Mouse (Mus musculus) limb, embryonic 14.5 days (tissue): ENCODE measurements around the gene Nek9. TPM values are rescaled to one million over a fixed set of nuclear protein-coding genes. Genes with fewer than 3 reads are reported as not detected.

Experiments used
- ATAC-seq: fragments of 200-750 bp; cut with Nextera tagmentation; 2 replicates; pipeline ENCODE4 v1.8.0; 2017; ENCODE audit warnings: low read depth, moderate number of reproducible peaks, moderate TSS enrichment; ENCODE audit not compliant: low FRiP score
- DNase-seq: peaks from one replicate; pipeline ENCODE4 v3.0.0-alpha.2; 2015; ENCODE audit warnings: low spot score
- H3K27ac ChIP-seq: fragments of 300-500 bp; sonication (generic); replicated peaks from 2 replicates; pipeline ENCODE4 v1.5.1; 2014; ENCODE audit warnings: low read depth, mild to moderate bottlenecking, low read length, moderate library complexity, mixed read lengths
- H3K27me3 ChIP-seq: fragments of 300-500 bp; sonication (generic); 2 replicates; pipeline ENCODE4 v1.6.1; 2014; ENCODE audit warnings: low read length, mixed read lengths; ENCODE audit not compliant: control insufficient read depth, insufficient read depth
- H3K36me3 ChIP-seq: fragments of 300-500 bp; sonication (generic); 2 replicates; pipeline ENCODE4 v1.6.1; 2014; ENCODE audit warnings: mild to moderate bottlenecking, low read length, moderate library complexity, mixed read lengths; ENCODE audit not compliant: control insufficient read depth, insufficient read depth
- H3K4me1 ChIP-seq: fragments of 300-500 bp; sonication (generic); 2 replicates; pipeline ENCODE4 v1.6.1; 2014; ENCODE audit warnings: antibody characterized with exemption, low read length, mixed read lengths; ENCODE audit not compliant: control insufficient read depth, insufficient read depth
- H3K4me2 ChIP-seq: fragments of 300-500 bp; sonication (generic); replicated peaks from 2 replicates; pipeline ENCODE4 v1.6.1; 2014; ENCODE audit warnings: low read depth, mild to moderate bottlenecking, low read length, moderate library complexity; ENCODE audit not compliant: severe bottlenecking
- H3K4me3 ChIP-seq: fragments of 300-500 bp; sonication (generic); replicated peaks from 2 replicates; pipeline ENCODE4 v1.5.1; 2014; ENCODE audit warnings: low read length
- H3K9ac ChIP-seq: fragments of 300-500 bp; sonication (generic); 2 replicates; pipeline ENCODE4 v1.6.1; 2014; ENCODE audit warnings: mild to moderate bottlenecking, low read depth, low read length, moderate library complexity; ENCODE audit not compliant: severe bottlenecking
- H3K9me3 ChIP-seq: fragments of 300-500 bp; sonication (generic); 2 replicates; pipeline ENCODE4 v1.6.1; 2016; ENCODE audit warnings: low read length; ENCODE audit not compliant: control insufficient read depth
- POLR2A ChIP-seq: fragments of 200-500 bp; IDR thresholded peaks from 2 replicates; pipeline ENCODE4 v1.8.0; 2012; ENCODE audit warnings: inconsistent platforms, mild to moderate bottlenecking, moderate library complexity, borderline replicate concordance; ENCODE audit not compliant: insufficient read depth, insufficient read length; ENCODE audit errors: extremely low read depth
- WGBS: fragments of 180-500 bp; shearing (Covaris S2); extraction: QIAGEN DNeasy Blood & Tissue Kit; methylation state at CpG from one replicate; pipeline ENCODE4 v1.1.7; 2014; 5-methylcytosine and 5-hydroxymethylcytosine counted together
- polyA plus RNA-seq, 2 experiments: library from polyadenylated mRNA; depleted of rRNA in 1 of 2; stranded (reverse) in 1 of 2; unstranded in 1 of 2; fragments of >200 nt; fragmentation: Nextera tagmentation in 1 of 2; extraction: Ambion mirVana in 1 of 2; gene quantifications; 2 replicates each; pipeline versions ENCODE4 v1.2.1 to v1.2.3; 2012 to 2014

The Nek9 gene
- polyA plus RNA-seq, 2 experiments = 22.0 to 47.4 TPM

DNA sequence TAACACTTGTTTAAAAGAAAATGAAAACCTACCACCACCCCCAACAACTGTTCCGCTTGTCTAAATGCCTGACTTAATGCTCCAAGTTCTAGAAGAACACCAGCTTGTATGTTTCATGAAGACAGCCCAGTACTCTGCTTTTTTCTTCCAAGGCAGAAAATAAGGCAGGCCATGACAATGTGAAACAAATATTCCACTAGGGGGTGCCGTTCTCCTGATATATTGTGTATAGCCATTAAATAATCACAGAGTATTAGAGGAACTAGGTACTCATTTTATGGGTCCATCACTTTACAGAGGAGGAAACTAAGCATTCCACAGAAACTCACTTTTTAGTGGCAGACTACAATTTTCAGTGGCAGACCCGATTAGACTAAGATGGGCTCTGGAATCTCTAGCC is 7.2 kb upstream of the Nek9 start:
- Histone ChIP-seq H3K9ac (no peak overlapping the region), H3K9me3 (no peaks in the 10 kb centered on the region), H3K4me3 (no peak overlapping the region), H3K36me3 (peaks cover 43% of the 10 kb centered on the region), H3K27me3 (no peaks in the 10 kb centered on the region), H3K4me1 (peaks cover 2% of the 10 kb centered on the region; the same call in 1 of the 2 replicates), H3K27ac (no peak overlapping the region), H3K4me2 (no peak overlapping the region)
- ATAC-seq = peak; percentile 66
- peak; percentile 93 for DNase-seq
- 53% methylated on average over 3 of the region's 3 CpGs for WGBS
- no peak for TF ChIP-seq POLR2A

DNA sequence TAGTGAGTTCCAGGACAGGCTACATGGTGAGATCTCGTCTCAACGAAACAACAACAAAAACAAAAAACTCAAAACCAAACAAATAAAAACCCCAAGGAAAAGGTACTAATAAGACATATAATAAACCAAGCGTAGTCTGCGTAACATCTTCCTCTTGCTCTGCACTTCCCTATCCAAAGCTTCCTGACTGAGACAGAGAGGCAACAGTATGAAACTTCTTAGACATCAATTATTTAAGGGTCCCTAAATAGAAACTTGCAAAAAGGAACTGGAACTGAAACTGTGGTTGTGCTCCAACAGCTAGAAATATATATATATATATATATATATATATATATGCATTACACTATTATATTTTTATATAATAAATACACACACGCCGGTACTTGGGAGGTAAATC is 6.4 kb upstream of the Nek9 start:
- H3K4me1 ChIP-seq = peaks cover 2% of the 10 kb centered on the region; the same call in 1 of the 2 replicates
- H3K4me2 ChIP-seq = no peak overlapping the region
- WGBS = 87% methylated on average over 6 of the region's 6 CpGs
- H3K27me3 ChIP-seq = no peaks in the 10 kb centered on the region
- ATAC-seq (no peak), DNase-seq (no peak)
- H3K9ac ChIP-seq = no peak overlapping the region
- H3K4me3 ChIP-seq = no peak overlapping the region
- no peak for TF ChIP-seq POLR2A
- H3K27ac ChIP-seq = no peak overlapping the region
- peaks cover 45% of the 10 kb centered on the region for H3K36me3 ChIP-seq
- H3K9me3 ChIP-seq = no peaks in the 10 kb centered on the region

DNA sequence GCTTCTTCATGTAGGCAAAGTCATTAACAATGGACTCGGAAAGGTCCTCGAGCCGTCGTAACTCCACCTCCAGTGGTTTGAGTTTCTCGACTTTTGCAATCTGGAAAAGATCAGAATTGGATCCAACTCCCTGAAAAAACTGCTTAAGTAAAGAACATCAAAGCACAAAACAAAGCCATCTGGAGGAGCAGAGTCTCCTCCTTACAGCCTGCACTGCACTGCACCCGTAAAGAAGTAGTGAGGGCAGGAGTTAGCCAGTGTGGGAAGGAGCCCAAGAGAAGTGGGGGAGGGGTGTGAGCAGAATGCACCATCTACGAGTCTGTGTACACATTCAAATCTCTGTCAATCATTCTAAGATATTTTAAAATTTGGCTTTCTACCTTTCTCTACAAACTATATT is 5.1 kb upstream of the Nek9 start:
- Histone ChIP-seq H3K4me3 (no peak overlapping the region), H3K27ac (peak overlapping the region; percentile 33), H3K4me1 (peaks cover 2% of the 10 kb centered on the region; the same call in 1 of the 2 replicates), H3K9ac (no peak overlapping the region), H3K9me3 (no peaks in the 10 kb centered on the region), H3K27me3 (no peaks in the 10 kb centered on the region), H3K36me3 (peaks cover 37% of the 10 kb centered on the region), H3K4me2 (0 out of 2 replicates have a peak overlapping the region, but pooled peaks have one; percentile 2)
- DNase-seq (peak; percentile 63), ATAC-seq (peak; percentile 48; the same call in 1 of the 2 replicates)
- no peak for TF ChIP-seq POLR2A
- WGBS = 28% methylated on average over 7 of the region's 7 CpGs

DNA sequence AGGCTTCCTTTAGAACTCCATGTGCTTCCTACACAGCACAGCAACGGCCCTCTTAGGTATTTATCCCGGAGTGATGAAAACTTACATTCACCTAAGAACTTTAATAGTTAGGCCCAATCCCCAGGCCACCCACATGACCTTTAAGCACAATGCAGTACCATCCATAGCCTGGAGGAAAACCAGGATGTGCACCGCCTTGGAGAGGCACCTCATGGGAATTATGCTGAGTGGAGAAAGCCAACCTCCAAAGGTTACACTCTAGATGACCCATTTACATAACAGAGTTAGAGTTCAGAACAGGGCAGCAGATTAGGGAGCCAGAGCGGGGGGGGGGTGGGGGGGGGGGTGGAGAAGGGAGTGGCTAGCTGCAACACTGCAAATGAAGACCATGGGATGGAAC is 3.1 kb upstream of the Nek9 start:
- Histone ChIP-seq H3K4me1 (peaks cover 11% of the 10 kb centered on the region), H3K4me2 (no peak overlapping the region), H3K27me3 (no peaks in the 10 kb centered on the region), H3K4me3 (no peak overlapping the region), H3K36me3 (peaks cover 19% of the 10 kb centered on the region), H3K9ac (no peak overlapping the region), H3K27ac (no peak overlapping the region), H3K9me3 (no peaks in the 10 kb centered on the region)
- DNase-seq = no peak
- WGBS = 73% methylated on average over 4 of the region's 4 CpGs
- ATAC-seq = no peak
- TF ChIP-seq POLR2A = no peak

DNA sequence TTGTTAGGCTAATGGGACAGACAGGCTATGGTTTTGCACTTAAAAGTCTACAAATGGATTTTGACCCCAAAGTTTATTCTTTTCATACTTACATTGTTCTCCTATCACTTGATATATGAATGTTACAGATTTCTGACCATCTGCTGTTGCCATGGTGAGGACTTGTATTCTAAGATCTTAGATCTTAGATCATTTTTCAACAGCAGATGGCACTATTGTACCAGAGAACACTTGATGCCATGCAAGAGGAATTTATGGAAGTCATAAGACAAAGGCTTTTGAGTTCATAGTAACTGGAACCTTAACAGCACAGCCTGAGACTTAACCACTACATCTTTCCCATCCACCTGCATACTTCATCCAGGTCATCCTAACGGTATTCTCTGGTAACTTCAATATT is 2.0 kb upstream of the Nek9 start:
- DNase-seq = peak; percentile 88
- H3K36me3 ChIP-seq = peaks cover 18% of the 10 kb centered on the region
- H3K9me3 ChIP-seq = no peaks in the 10 kb centered on the region
- H3K4me2 ChIP-seq = no peak overlapping the region
- H3K27ac ChIP-seq = no peak overlapping the region
- TF ChIP-seq POLR2A = no peak
- 61% methylated on average over 1 of the region's 1 CpGs for WGBS
- no peaks in the 10 kb centered on the region for H3K27me3 ChIP-seq
- H3K9ac ChIP-seq = no peak overlapping the region
- 0 out of 2 replicates have a peak, but pooled peaks have one; percentile 11 for ATAC-seq
- no peak overlapping the region for H3K4me3 ChIP-seq
- H3K4me1 ChIP-seq = peaks cover 11% of the 10 kb centered on the region

DNA sequence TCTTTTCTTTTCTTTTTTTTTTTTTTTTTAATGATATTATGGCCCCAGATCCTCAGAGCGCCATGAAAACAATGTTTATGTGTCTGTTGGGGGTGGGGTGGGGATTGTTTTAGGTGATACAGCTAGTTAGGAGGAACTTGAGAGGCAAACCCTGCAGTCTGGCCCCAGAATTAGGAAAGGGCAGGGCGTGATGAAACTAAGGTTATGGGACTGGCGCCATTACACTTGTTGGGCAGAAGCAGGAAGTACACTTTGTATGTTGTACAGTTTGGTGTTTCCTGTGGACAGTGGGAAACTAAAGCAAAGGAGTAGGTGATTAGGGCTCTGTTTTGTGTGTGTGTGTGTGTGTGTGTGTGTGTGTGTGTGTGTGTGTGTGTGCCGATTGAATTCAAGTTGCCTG is 785 bp upstream of the Nek9 start:
- DNase-seq = peak; percentile 26
- no peak for TF ChIP-seq POLR2A
- ATAC-seq = no peak
- WGBS = 45% methylated on average over 4 of the region's 4 CpGs
- peak overlapping the region; percentile 97 for H3K4me3 ChIP-seq
- peaks cover 25% of the 10 kb centered on the region for H3K36me3 ChIP-seq
- H3K4me2 ChIP-seq = peak overlapping the region; percentile 62
- H3K9me3 ChIP-seq = no peaks in the 10 kb centered on the region
- peaks cover 11% of the 10 kb centered on the region for H3K4me1 ChIP-seq
- no peak overlapping the region for H3K9ac ChIP-seq
- H3K27ac ChIP-seq = no peak overlapping the region
- H3K27me3 ChIP-seq = no peaks in the 10 kb centered on the region
